Mouse (Mus musculus): ENCODE data around the gene Hormad2. TPM values are rescaled to one million over a fixed set of nuclear protein-coding genes. Genes with fewer than 3 reads are reported as not detected.

Hormad2 gene
- polyA plus RNA-seq, 1 experiment from 2014 or later = 0.90 TPM

- H3K4me1 ChIP-seq (replicated peaks) = 0 out of 2 replicates have a peak, but pooled peaks cover 7% of the 10 kb centered on the region
- H3K4me3 ChIP-seq (replicated peaks) = no peak overlapping the region
- H3K27ac ChIP-seq = no peak overlapping the region
- no peak overlapping the region for H3K4me2 ChIP-seq
- no peak overlapping the region for H3K9ac ChIP-seq
- H3K36me3 ChIP-seq = no peaks in the 10 kb centered on the region
- H3K9me3 ChIP-seq (replicated peaks) = no peaks in the 10 kb centered on the region
- no peak for ATAC-seq (ENCODE audit: low read depth)
- no peak for DNase-seq
- no peaks in the 10 kb centered on the region for H3K27me3 ChIP-seq
- WGBS (ENCODE audit: insufficient replicate concordance) = 66% methylated on average over 5 of the region's 5 CpGs
These were observed 28.2 kb upstream of the Hormad2 start for GRCm38 (mm10) chr11:4469091-4469490.

GRCm38 (mm10) chr11:4467436-4467835 is 26.5 kb upstream of the Hormad2 start:
- Histone ChIP-seq H3K9me3 (replicated peaks) (no peaks in the 10 kb centered on the region), H3K27me3 (no peaks in the 10 kb centered on the region; the same call in 1 of the 2 replicates), H3K4me3 (replicated peaks) (no peak overlapping the region), H3K9ac (no peak overlapping the region), H3K4me1 (replicated peaks) (0 out of 2 replicates have a peak, but pooled peaks cover 7% of the 10 kb centered on the region), H3K4me2 (no peak overlapping the region), H3K36me3 (no peaks in the 10 kb centered on the region), H3K27ac (no peak overlapping the region)
- DNase-seq = no peak
- no peak; the same call in 1 of the 2 replicates for ATAC-seq (ENCODE audit: low read depth)
- WGBS (ENCODE audit: insufficient replicate concordance) = 72% methylated on average over 1 of the region's 1 CpGs

- Histone ChIP-seq H3K9me3 (replicated peaks) (no peaks in the 10 kb centered on the region), H3K36me3 (no peaks in the 10 kb centered on the region), H3K4me2 (no peak overlapping the region), H3K27ac (no peak overlapping the region), H3K4me1 (replicated peaks) (peaks cover 7% of the 10 kb centered on the region; the same call in 1 of the 2 replicates), H3K27me3 (peaks cover 4% of the 10 kb centered on the region; the same call in 1 of the 2 replicates), H3K4me3 (replicated peaks) (no peak overlapping the region), H3K9ac (no peak overlapping the region)
- ATAC-seq (ENCODE audit: low read depth) = no peak
- no peak for DNase-seq
- 63% methylated on average over 4 of the region's 4 CpGs for WGBS (ENCODE audit: insufficient replicate concordance)
These were observed 25.3 kb upstream of the Hormad2 start for GRCm38 (mm10) chr11:4466191-4466590.

- Histone ChIP-seq H3K27ac (no peak overlapping the region), H3K27me3 (peaks cover 16% of the 10 kb centered on the region; the same call in 1 of the 2 replicates), H3K9ac (no peak overlapping the region), H3K4me3 (replicated peaks) (no peak overlapping the region), H3K4me1 (replicated peaks) (peaks cover 15% of the 10 kb centered on the region; the same call in 1 of the 2 replicates), H3K4me2 (no peak overlapping the region), H3K36me3 (no peaks in the 10 kb centered on the region), H3K9me3 (replicated peaks) (no peaks in the 10 kb centered on the region)
- DNase-seq = no peak
- 76% methylated on average over 4 of the region's 4 CpGs for WGBS (ENCODE audit: insufficient replicate concordance)
- no peak for ATAC-seq (ENCODE audit: low read depth)
These were observed 23.7 kb upstream of the Hormad2 start for GRCm38 (mm10) chr11:4464616-4465015.

GRCm38 (mm10) chr11:4464186-4464585 is 23.3 kb upstream of the Hormad2 start:
- Histone ChIP-seq H3K4me1 (replicated peaks) (peaks cover 15% of the 10 kb centered on the region; the same call in 1 of the 2 replicates), H3K36me3 (no peaks in the 10 kb centered on the region), H3K27me3 (peaks cover 17% of the 10 kb centered on the region; the same call in 1 of the 2 replicates), H3K27ac (no peak overlapping the region), H3K4me2 (no peak overlapping the region), H3K9me3 (replicated peaks) (no peaks in the 10 kb centered on the region), H3K4me3 (replicated peaks) (no peak overlapping the region), H3K9ac (no peak overlapping the region)
- WGBS (ENCODE audit: insufficient replicate concordance) = 71% methylated on average over 1 of the region's 1 CpGs
- ATAC-seq (ENCODE audit: low read depth) = no peak
- DNase-seq = no peak

- H3K27me3 ChIP-seq = peaks cover 25% of the 10 kb centered on the region
- H3K9me3 ChIP-seq (replicated peaks) = no peaks in the 10 kb centered on the region
- H3K4me2 ChIP-seq = no peak overlapping the region
- no peaks in the 10 kb centered on the region for H3K36me3 ChIP-seq
- DNase-seq = no peak
- no peak overlapping the region for H3K9ac ChIP-seq
- WGBS (ENCODE audit: insufficient replicate concordance) = 45% methylated on average over 2 of the region's 2 CpGs
- no peak overlapping the region for H3K27ac ChIP-seq
- peaks cover 15% of the 10 kb centered on the region; the same call in 1 of the 2 replicates for H3K4me1 ChIP-seq (replicated peaks)
- H3K4me3 ChIP-seq (replicated peaks) = no peak overlapping the region
- no peak for ATAC-seq (ENCODE audit: low read depth)
These were observed 22.0 kb upstream of the Hormad2 start for GRCm38 (mm10) chr11:4462868-4463267.

- Histone ChIP-seq H3K27ac (no peak overlapping the region), H3K4me2 (no peak overlapping the region), H3K27me3 (peaks cover 30% of the 10 kb centered on the region), H3K9me3 (replicated peaks) (no peaks in the 10 kb centered on the region), H3K4me3 (replicated peaks) (no peak overlapping the region), H3K36me3 (no peaks in the 10 kb centered on the region), H3K4me1 (replicated peaks) (peaks cover 11% of the 10 kb centered on the region; the same call in 1 of the 2 replicates), H3K9ac (no peak overlapping the region)
- ATAC-seq (ENCODE audit: low read depth) = no peak
- WGBS (ENCODE audit: insufficient replicate concordance) = 12% methylated on average over 12 of the region's 12 CpGs
- no peak for DNase-seq
These were observed 20.2 kb upstream of the Hormad2 start for GRCm38 (mm10) chr11:4461154-4461553.

GRCm38 (mm10) chr11:4460615-4461014 is 19.7 kb upstream of the Hormad2 start:
- Histone ChIP-seq H3K4me2 (no peak overlapping the region), H3K27me3 (peaks cover 30% of the 10 kb centered on the region), H3K9me3 (replicated peaks) (no peaks in the 10 kb centered on the region), H3K4me1 (replicated peaks) (peaks cover 8% of the 10 kb centered on the region; the same call in 1 of the 2 replicates), H3K36me3 (no peaks in the 10 kb centered on the region), H3K9ac (no peak overlapping the region), H3K4me3 (replicated peaks) (no peak overlapping the region), H3K27ac (no peak overlapping the region)
- ATAC-seq (ENCODE audit: low read depth) (no peak), DNase-seq (no peak)
- WGBS (ENCODE audit: insufficient replicate concordance) = 21% methylated on average over 5 of the region's 5 CpGs

GRCm38 (mm10) chr11:4454895-4455535 is 14.1 kb upstream of the Hormad2 start:
- WGBS (ENCODE audit: insufficient replicate concordance) = 56% methylated on average over 8 of the region's 8 CpGs
- no peaks in the 10 kb centered on the region for H3K9me3 ChIP-seq (replicated peaks)
- no peak overlapping the region for H3K4me2 ChIP-seq
- no peaks in the 10 kb centered on the region for H3K4me1 ChIP-seq (replicated peaks)
- H3K27ac ChIP-seq = no peak overlapping the region
- DNase-seq = no peak
- H3K4me3 ChIP-seq (replicated peaks) = no peak overlapping the region
- H3K9ac ChIP-seq = no peak overlapping the region
- H3K27me3 ChIP-seq = peaks cover 21% of the 10 kb centered on the region
- H3K36me3 ChIP-seq = no peaks in the 10 kb centered on the region
- no peak for ATAC-seq (ENCODE audit: low read depth)

- Histone ChIP-seq H3K4me1 (replicated peaks) (no peaks in the 10 kb centered on the region), H3K9me3 (replicated peaks) (no peaks in the 10 kb centered on the region), H3K9ac (no peak overlapping the region), H3K36me3 (no peaks in the 10 kb centered on the region), H3K27me3 (peaks cover 6% of the 10 kb centered on the region), H3K27ac (no peak overlapping the region), H3K4me3 (replicated peaks) (no peak overlapping the region), H3K4me2 (no peak overlapping the region)
- 74% methylated on average over 12 of the region's 12 CpGs for WGBS (ENCODE audit: insufficient replicate concordance)
- no peak for DNase-seq
- no peak for ATAC-seq (ENCODE audit: low read depth)
These were observed 11.7 kb upstream of the Hormad2 start for GRCm38 (mm10) chr11:4452467-4453184.

- Histone ChIP-seq H3K27ac (no peak overlapping the region), H3K4me3 (replicated peaks) (no peak overlapping the region), H3K9ac (no peak overlapping the region), H3K4me1 (replicated peaks) (no peaks in the 10 kb centered on the region), H3K4me2 (no peak overlapping the region), H3K27me3 (0 out of 2 replicates have a peak, but pooled peaks cover 3% of the 10 kb centered on the region), H3K9me3 (replicated peaks) (no peaks in the 10 kb centered on the region), H3K36me3 (no peaks in the 10 kb centered on the region)
- ATAC-seq (ENCODE audit: low read depth) (no peak), DNase-seq (peak; percentile 44)
- WGBS (ENCODE audit: insufficient replicate concordance) = 16% methylated on average over 9 of the region's 9 CpGs
These were observed 10.2 kb upstream of the Hormad2 start for GRCm38 (mm10) chr11:4451116-4451515.
